Mouse (Mus musculus) G1E (cell line): ENCODE results near the gene Hoxd11.

ENCODE experiments used
- CTCF ChIP-seq: IDR thresholded peaks from 2 replicates; pipeline ENCODE4 v1.5.1; 2012; ENCODE audit warnings: low read depth, low read length, inconsistent platforms, mixed read lengths
- GATA1 ChIP-seq: IDR thresholded peaks from 2 replicates; pipeline ENCODE4 v1.6.1; 2012; ENCODE audit warnings: borderline replicate concordance, low read length, inconsistent platforms, mixed read lengths

GRCm38 (mm10) chr2:74658667-74659371, 20.5 kb upstream of the Hoxd11 start:
- TF ChIP-seq CTCF (no peak), GATA1 (no peak)
